Mouse (Mus musculus) monocyte, adult 2 months (primary cell): Measurements from ENCODE around the gene Btg2.
A peak's percentile ranks its signal among the peaks of the same experiment; 100 is the strongest.

Source experiments
- DNase-seq, 2 experiments: peaks; one replicate each; pipeline ENCODE4 v3.0.0; 2022; ENCODE audit warnings: low spot score in 2 of 2, low read depth in 1 of 2

Gene Btg2

DNA sequence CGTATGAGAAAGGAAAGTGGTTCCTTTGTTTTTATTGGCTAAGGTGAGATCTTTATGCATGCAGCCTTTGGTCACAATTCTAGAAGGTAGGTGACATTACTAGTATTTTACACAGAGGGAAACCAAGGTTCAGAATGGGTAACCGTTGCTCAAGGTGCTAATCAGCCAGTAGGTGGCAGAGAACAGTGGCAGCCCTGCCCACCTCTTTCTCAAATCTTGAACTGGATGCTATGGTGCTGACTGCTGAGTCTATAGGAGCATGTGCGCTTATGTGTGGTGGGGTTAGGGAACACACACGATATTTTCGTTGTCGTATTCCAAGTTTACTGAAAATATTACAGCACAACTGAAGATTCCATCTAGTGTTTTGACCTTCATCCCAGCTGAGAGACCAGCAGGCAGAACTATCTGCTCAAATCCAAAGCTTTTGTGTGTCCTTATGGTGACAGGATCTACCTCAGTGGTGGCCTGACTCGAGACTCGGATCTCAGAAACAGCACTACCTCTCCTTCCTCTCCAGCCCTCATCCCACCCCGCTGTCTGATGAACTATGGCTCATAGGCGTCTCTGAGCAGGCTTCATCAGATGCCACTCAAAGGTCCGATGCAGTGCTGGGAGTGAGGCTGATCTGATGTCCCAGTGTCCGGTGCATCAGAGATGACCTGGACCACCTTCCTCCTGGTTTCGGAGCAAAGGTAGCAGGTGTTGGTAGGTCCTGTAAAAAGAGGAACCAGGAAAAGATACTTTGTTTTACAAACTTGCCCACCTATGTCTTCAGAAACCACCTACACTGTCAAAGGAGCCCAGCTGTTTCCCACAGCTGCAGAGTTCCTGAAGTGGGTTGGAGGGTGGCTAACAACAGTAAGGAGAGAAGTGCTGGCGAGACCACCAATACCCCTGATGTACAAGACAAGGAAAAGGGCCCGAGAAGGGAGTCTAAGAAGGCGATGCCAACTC lies 18.9 kb downstream of the Btg2 start:
- DNase-seq: no peak

DNA sequence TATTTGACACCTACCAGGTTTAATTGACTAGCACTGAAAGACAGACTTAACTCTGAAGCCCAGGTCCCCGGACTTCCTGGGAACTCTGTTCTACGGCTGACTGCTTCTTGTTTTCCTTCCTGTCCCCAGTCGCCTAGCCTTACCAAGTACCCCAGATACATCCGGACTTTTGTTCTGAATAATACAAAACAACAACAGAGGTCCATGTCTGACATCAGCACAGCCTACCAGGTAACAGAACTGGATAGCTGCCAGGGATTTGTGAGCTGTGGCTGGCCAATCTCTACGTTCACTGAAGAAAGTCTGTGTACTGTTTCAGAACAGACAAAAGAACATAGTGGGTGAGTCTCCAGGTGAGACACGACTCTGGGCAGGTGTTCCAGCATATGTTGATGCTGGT lies 20.1 kb downstream of the Btg2 start:
- DNase-seq: no peak

DNA sequence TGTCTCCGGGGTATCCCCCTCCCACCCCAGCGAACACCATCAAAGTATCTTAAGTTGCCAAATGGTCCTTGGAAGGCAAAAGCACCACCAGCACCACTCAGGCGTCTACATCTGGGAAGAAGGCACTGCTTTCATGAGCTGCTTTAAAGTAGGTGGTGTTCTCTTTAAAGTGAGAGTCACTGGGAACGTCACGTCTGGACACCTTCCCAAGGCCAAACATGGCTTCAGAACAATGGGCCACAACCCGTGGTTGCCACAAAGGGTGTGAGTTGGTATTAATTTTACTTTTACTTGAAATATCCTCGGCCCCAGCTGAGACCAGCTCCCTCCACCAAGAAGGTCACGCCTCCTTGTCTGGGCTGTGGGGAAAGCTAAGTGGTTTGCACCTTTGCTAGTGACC lies 21.2 kb downstream of the Btg2 start:
- DNase-seq: no peak

DNA sequence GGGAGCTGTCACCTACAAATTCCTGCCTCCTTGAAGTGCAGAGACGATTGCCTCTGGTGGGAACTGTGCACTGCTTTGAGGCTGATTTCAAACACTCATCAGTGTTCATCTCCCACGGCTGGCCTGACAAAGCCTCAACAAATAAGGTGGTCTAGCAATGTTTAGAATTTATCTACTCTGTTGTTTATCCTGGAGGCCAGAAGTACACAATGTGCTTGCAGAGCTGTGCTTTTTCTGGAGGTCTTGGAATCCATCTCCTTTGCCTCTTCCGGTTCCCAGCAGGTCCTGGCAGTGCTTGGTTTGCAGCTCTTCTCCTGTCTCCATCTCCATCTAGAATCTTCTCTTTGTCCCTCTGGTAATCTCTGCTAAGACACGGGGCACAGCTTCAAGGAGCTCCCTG lies 22.6 kb downstream of the Btg2 start:
- no peak for DNase-seq

DNA sequence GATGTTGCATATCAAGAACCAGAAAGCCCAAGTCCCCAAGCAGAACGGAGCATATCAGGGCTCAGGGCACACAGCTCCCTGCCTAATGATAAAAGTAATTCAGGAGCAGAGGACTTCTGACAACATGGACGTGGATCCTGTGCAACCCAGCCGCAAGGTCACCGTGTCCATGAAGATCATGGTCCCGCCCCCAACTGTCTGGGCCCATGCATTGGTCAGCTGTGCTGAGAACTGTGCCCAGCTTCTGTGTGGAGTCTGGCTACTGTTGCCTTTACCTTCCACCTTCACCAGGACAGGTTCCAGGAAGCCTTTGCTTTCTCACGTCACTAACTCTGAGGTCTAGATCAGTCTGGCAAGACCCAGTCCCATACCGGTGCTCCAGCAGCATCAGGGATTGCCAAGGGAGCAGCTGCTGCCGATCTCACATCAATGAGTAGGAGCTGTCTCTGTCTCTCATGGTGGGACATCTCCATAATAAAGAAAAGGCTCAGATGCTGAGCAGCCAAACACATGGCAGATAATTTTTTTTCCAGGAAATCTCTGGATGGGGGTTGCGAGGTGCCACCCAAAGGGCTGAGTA lies 23.2 kb downstream of the Btg2 start:
- no peak for DNase-seq

DNA sequence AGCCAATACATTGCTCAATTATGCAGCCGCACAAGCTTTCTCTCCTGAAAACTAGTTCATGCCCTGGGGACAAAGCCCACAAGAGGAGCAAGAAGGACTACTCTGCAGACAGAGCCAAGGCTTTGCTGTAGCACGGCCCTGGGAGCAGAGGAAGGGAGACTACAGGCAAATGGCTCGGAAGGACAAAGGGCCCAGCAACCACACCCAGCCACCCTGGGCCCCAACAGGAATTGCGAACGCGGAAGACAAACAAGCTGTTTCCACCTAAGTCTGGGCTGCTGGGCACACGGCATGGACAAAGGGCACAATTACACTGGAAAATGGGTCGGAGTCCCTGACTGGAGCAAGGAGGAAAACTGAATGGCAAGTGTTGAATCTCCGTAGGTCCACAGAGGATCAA lies 23.9 kb downstream of the Btg2 start:
- no peak for DNase-seq

DNA sequence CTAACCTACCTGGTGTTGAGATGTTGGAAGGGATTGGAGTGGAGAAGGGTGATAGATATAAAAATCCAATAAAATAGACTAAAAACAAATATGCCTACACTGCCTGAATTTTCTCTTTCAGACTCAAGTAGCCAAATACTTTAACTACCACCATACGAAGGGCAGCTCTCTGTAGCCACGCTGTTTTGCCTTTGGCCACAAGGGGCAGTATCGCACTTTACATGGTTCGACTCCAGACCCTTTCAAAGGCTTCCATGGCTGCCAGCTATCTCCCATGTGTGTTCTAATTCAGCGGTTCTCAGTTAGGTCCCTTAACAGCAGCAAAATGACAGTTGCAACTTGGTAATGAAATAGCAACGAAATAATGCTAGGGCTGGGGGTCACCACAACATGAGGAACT lies 25.7 kb downstream of the Btg2 start:
- DNase-seq: peak in 1 of 2 experiments; percentile 76

DNA sequence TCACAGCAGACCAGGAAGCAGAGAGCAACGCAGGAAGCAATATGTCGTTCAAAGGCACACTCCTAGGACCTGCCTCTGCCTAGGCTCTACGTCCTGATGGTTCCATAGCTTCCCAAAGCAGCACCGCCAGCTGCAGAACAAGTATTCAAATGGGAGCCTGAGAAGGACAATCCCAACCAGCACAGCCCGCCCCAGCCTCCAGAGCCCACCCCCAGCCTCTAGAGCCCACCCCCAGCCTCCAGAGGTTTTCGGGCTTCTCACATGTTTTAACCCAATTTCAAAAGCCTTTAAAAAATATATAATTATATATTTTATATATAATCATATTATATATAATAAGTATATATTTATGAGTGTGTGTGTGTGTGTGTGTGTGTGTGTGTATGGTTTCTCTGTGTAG lies 29.4 kb downstream of the Btg2 start:
- no peak for DNase-seq

DNA sequence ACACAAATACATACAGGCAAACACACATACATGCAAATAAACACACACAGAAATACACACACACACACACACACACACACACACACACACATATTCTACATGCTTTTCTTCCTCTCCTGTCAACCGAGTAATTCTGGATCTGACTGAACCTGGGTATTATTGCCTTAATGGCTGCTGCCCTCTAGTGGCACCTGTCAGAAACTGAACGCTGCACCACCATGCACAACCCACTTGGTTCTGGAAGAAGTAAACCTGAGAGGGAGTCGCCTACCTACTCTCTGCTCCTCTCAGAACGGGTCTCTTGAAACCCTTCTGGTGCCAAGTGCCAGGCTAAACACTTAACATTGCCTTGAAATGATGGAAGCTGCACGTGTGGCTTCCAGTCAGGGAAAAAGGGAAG lies 30.2 kb downstream of the Btg2 start:
- peak in 1 of 2 experiments; percentile 43 for DNase-seq

DNA sequence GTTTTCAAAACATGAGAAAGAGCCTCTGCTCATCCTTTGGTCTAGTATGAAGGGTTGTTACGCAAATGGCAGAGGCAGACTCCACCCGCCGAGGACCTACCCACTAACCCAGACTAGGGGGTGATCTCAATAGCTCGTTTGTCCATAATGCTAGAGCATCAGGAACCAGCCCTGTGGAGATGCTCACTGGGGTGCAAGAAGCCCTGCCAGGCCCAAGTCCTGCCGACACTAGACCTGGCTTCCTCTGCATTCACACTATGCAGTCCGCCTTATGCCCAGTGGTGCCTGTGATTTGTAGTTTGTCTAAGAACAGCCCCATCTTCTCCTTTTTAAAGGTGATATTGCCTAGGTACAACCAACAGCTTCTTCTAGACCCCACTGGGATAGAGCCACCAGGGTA lies 31.5 kb downstream of the Btg2 start:
- DNase-seq: no peak

DNA sequence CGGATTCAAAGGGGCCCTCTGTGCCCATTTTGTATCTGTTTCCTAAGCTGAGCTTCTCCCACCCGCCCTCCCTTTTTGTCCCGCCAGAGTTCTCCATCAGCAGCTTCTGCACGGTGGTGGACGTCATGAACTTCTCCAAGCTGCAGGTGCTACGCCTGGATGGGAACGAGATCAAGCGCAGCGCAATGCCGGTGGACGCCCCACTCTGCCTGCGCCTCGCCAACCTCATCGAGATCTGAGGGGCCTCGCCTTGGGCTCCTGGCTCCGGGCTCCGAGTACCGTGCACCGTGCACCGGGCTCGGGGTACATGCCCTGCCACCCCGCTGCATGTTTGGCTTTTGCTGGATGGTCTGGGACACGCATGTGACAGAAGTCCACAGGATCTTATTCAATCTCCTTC lies 32.5 kb downstream of the Btg2 start:
- DNase-seq: no peak

DNA sequence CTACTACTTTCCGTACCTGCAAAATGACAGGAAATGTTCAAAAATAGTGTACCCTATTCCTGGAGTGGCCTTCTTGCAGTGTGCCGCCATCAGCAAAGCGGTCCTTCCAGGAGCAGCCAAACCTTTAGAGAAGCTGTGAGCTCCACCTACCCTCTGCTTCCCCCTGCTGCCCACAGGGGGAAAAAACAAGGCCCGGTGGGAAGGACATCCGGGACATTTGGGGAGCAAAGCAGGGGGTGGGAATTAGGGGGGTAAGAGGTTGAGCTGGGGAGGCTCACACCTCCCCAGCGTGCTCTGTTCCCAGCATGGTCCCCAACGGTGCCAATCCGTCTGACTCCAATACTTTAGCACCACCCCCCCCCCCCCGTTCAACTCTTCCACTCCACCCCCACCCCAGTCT lies 32.9 kb downstream of the Btg2 start:
- no peak for DNase-seq

DNA sequence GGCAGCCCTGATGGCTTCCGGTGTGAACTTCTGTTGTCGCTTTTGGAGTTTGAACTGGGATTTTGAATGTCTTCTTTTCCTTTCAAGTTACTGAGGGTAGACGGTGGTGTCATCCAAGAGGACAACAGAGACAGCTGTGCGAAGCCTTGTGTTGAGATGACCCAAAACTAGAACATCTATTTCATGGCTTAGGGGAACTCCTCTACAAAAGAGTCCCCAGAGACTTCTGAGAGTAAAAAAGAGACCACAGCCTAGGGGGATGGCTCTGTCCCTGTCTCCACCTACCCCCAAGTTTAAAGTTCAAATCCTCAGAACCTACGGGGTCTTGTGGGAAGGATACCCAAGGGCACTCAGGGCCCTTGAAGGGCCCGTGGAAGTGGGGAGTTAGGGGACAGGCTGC lies 34.1 kb downstream of the Btg2 start:
- no peak for DNase-seq

DNA sequence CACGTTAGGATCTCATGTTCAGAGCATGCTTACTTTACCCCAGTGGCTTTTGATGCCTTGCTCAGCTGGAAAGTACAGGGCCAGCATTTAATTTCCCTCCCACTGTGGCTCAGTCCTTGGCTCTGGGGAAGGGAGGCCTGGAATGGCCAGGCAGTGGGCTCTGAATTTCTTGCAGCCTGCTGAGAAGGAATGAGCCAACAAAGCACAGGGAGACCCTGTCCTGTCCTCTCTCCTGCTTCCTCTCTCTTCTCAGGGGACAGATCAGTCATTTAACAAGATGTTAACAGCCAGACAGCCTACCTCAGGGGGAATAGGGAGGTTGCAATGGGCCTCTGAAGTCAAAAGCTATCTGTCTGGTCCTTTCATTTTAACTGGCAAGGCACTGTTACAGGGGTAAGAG lies 36.6 kb downstream of the Btg2 start:
- DNase-seq: no peak

DNA sequence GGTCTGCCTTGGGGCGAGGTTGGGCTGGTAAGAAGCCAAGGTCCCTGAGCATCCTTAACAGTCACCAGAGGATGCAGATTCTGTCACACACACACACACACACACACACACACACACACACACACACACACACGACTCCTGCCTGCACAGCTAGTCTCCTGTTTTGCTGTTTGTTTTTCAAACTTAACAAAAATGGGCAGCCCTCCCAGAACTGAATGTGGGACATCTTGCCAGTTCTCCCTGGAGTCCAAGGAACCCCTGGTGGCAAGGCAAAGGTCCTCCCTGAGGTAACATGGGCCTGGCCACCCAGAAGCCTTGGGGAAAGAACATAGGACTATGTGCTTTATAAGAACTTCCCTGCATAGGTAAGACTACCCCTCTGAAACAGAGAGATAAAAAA lies 37.0 kb downstream of the Btg2 start:
- DNase-seq: no peak

DNA sequence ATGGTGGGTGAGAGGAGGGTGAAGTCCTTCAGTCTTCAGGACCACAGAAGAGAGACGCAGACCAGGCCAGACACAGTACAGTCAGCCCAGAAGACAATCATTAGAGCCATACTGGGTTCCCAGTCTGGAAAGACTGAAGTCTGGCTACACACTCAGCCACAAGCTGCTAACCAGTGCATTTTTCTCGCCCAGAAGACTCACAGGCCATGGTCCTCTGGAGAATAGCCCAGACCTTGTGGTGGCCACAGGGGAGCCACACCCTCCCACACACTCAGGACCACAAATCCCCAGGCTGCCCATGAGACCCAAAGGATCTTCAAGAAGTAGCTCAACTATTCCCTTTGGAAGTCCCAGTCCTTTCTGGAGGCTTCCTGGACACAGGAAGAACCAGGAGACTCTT lies 39.6 kb downstream of the Btg2 start:
- DNase-seq: no peak

DNA sequence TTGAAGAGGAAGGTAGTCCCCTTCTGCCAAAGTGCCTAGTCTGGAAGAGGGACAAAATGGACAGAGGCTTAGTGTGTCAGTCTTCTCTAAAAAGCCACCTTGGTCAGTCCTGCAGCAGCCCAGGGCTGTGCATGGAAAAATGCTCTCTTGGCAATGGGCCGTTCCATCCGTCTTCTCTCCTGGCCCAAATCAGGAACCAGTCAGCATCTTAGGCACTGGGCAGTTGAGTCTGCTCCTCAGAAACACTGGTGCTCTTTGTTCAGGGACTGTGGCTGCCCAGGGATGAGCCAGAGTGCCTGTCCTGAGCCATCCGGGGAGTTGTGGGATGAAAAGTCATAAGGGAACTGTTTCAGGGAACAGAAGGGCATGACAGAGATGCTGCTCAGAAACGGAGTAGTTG lies 40.6 kb downstream of the Btg2 start:
- no peak for DNase-seq

DNA sequence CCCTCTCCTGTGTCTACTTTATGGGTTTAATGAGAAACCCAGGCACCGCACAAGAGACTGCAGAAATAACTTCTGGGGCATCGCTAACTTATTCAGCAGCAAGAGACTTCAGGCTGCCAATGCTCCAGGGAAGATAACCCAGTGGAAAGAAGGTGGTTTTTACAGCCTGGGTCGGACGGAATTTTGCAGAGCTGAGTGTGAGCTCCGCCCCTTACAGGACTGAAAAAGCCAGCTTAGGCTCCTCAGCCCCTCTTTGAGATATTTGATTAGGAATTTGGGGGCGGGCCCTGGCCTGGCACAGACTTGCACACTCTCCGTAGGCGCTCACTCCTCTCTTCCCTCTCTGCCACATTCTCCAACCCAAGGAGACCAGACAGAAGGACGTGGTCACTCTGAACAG lies 41.7 kb downstream of the Btg2 start, which contains the start of gene Fmod:
TSS of gene Fmod (plus strand) at position 83 of the 400 bp plus-strand sequence.
- no peak for DNase-seq

DNA sequence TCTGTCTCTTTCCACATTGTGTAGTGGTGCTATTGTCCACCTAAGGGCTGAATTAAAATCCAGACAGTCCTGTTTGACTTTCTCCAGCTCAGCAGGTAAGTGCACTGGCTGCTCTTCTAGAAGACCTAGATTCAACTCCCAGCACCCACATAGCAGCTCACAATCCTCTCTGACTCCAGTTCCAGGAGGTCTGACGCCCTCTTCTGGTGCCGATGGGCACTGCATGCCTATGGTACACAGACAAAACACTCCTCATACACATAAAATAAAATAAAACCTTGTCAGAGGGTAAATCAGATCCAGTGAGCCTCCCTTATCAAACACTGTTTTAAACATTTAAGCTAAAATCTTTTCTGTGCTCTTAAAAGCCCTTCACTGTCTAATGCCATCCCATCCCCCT lies 42.4 kb downstream of the Btg2 start:
- DNase-seq: no peak

DNA sequence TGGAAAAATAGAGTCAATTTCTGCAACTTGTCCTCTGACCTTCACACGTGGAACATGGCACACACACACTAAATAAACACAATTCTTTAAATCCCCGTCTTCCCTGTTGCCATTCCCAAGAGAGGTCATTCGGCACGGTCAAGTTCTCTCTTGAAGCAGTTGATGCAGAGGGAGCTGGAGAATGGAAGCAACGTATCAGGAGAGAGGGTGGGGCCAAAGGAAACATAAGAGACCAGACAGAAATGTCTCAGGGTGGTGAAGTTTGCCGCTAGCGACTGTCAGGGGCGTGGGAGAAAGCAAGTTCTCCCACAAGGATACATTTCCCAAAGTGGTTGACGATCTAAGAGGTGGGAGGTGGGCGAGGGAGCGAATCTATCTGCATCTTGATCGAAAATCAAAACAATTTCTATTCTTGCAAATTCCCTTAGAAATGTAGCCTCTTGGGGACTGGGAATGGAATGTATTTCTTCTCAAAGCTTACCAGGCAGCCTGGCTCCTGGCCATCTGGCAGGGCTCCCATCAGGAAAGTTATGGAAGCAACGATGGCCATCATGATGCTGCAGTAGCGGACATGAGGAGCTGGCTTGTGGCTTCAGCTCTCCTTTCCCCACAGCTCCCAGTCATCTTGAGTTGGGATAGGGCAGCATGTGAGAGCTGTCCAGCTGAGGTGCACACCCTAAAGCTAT lies 50.6 kb downstream of the Btg2 start:
- DNase-seq: no peak

DNA sequence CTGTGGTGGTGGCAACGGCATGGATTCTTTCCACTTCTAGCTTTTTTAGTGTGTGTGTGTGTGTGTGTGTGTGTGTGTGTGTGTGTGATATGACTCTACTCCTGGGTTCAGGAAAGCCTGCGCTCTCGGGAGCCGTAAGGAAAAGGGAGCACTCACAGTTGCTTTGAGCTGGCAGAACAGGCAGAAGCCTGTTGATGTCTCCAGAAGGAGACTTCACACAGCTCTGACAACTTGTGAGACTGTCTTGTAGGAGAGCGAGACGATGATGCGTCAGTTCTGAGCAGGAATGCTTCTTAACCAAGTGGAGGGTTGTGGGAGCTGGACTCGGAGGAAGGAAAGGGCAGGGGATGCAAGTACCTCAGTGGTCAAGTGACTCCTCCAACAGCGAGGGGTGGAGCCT lies 52.2 kb downstream of the Btg2 start:
- no peak for DNase-seq

DNA sequence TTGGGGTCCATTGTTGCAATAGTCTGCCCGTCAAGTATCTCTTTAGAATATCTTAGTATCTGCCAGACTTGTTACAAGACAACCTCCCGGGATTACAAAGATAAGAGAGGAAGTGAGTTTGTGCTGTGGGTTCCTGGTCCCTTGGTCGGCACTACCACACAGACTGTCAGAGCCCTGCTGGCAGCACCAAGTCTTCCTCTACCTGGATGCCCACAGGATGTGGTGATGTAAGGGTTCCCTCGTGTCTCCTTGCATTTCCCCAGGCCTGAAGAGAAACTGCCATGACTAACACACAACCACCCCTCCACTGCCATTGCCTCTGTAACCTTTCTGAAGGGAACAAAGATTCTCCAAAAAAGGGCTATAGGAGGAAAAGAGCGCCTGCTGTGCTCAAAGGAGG lies 52.9 kb downstream of the Btg2 start:
- no peak for DNase-seq
